Mouse (Mus musculus) kidney, adult 2 months (tissue): ENCODE measurements around the gene Gm9844.
"Not testable (repeated sequence)": the region's sequence is repeated elsewhere in the genome, so short reads cannot be mapped to it uniquely, and the experiment has no call there.

Experiments used
- CTCF ChIP-seq: fragments of 200-500 bp; conservative IDR thresholded peaks from 2 replicates; pipeline ENCODE4 v1.5.1; 2011; ENCODE audit warnings: low read depth, mild to moderate bottlenecking, control low read depth, low read length, moderate library complexity, mixed read lengths; ENCODE audit not compliant: insufficient read depth, insufficient read length
- POLR2A ChIP-seq: fragments of 200-500 bp; IDR thresholded peaks from one replicate; pipeline ENCODE4 v1.6.1; 2011; ENCODE audit warnings: low read depth, low read length, control low read depth

DNA sequence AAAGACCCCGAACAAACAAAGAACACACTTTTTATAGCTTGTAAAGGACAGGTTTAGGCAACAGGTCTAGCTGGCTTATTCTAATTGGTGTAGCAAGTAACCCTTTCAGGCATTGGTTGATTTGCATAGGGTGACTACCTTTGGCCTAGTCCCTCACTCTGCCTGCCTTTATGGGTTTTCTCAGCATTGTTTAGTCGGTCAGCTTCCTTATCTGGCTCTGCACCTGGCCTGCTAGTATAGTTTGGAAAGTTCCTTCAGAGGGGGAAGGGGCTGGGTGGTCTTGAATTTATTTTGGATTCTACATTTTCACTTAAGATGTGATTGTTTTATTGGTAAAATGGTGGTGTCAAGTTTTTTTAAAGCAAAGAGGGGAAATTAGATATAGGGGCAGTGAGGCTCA, 15.4 kb upstream of the Gm9844 start:
- not testable (repeated sequence) for TF ChIP-seq CTCF, POLR2A
